Mouse (Mus musculus) megakaryocyte progenitor cell, adult 5-6 weeks (primary cell): ENCODE measurements around the gene Igtp. TPM values are rescaled to one million over a fixed set of nuclear protein-coding genes. Genes with fewer than 3 reads are reported as not detected.
"Not testable (repeated sequence)": the region's sequence is repeated elsewhere in the genome, so short reads cannot be mapped to it uniquely, and the experiment has no call there.

Experiments
- ATAC-seq: replicated peaks from 2 replicates; pipeline ENCODE4 v1.8.0; 2016; ENCODE audit warnings: mild to moderate bottlenecking, moderate TSS enrichment, inconsistent platforms; ENCODE audit not compliant: poor library complexity
- total RNA-seq, 2 experiments: library from RNA; stranded (forward) in 1 of 2; stranded (reverse) in 1 of 2; fragments of 157-497, 149-512 nt in 1 of 2; fragments of 200-1000 nt in 1 of 2; gene quantifications; 2 replicates each; pipeline versions ENCODE4 v1.2.3 to v1.2.4; 2015 to 2017

Igtp gene
- total RNA-seq, 2 experiments from 2014 or later, result 9.6 to 16.3 TPM

- no peak for ATAC-seq
Observed at GRCm38 (mm10) chr11:58211682-58212067, 12.3 kb downstream of the Igtp start.

GRCm38 (mm10) chr11:58213673-58214342 lies 14.5 kb downstream of the Igtp start:
- ATAC-seq, result no peak; the same call in 1 of the 2 replicates

GRCm38 (mm10) chr11:58214391-58215048 lies 15.2 kb downstream of the Igtp start:
- ATAC-seq, result peak; percentile 90

- ATAC-seq, result not testable (repeated sequence)
Observed at GRCm38 (mm10) chr11:58215049-58215430, 15.7 kb downstream of the Igtp start.

GRCm38 (mm10) chr11:58215814-58216213 lies 16.5 kb downstream of the Igtp start:
- ATAC-seq, result no peak

GRCm38 (mm10) chr11:58216823-58217222 lies 17.5 kb downstream of the Igtp start:
- no peak for ATAC-seq

- no peak for ATAC-seq
Observed at GRCm38 (mm10) chr11:58223751-58224150, 24.4 kb downstream of the Igtp start.

GRCm38 (mm10) chr11:58224313-58224712 lies 25.0 kb downstream of the Igtp start:
- ATAC-seq, result peak; percentile 74

GRCm38 (mm10) chr11:58224872-58225271 lies 25.5 kb downstream of the Igtp start:
- not testable (repeated sequence) for ATAC-seq

- ATAC-seq, result peak; percentile 95
Observed at GRCm38 (mm10) chr11:58225655-58226054, 26.3 kb downstream of the Igtp start.

GRCm38 (mm10) chr11:58226425-58226824 lies 27.1 kb downstream of the Igtp start:
- no peak for ATAC-seq

GRCm38 (mm10) chr11:58228021-58228420 lies 28.7 kb downstream of the Igtp start:
- not testable (repeated sequence) for ATAC-seq

GRCm38 (mm10) chr11:58230396-58230910 lies 31.1 kb downstream of the Igtp start:
- ATAC-seq, result no peak

GRCm38 (mm10) chr11:58231156-58231555 lies 31.8 kb downstream of the Igtp start:
- no peak for ATAC-seq

- ATAC-seq, result not testable (repeated sequence)
Observed at GRCm38 (mm10) chr11:58234551-58234950, 35.2 kb downstream of the Igtp start.

- peak; percentile 81 for ATAC-seq
Observed at GRCm38 (mm10) chr11:58235152-58235551, 35.8 kb downstream of the Igtp start.

- ATAC-seq, result peak; percentile 96
Observed at GRCm38 (mm10) chr11:58238840-58239791, 39.8 kb downstream of the Igtp start.

- ATAC-seq, result no peak
Observed at GRCm38 (mm10) chr11:58247294-58247693, 47.9 kb downstream of the Igtp start.

GRCm38 (mm10) chr11:58249203-58249981 lies 50.0 kb downstream of the Igtp start:
- no peak for ATAC-seq

GRCm38 (mm10) chr11:58250550-58250949 lies 51.2 kb downstream of the Igtp start:
- peak; percentile 80 for ATAC-seq
